Mouse (Mus musculus): ENCODE results near the gene Caln1. TPM values are rescaled to one million over a fixed set of nuclear protein-coding genes. Genes with fewer than 3 reads are reported as not detected.
A peak's percentile ranks its signal among the peaks of the same experiment; 100 is the strongest.

Caln1 gene
- polyA plus RNA-seq, 1 experiment from 2014 or later: 0.86 TPM

GRCm38 (mm10) chr5:130849610-130850009 lies 480.4 kb downstream of the Caln1 start:
- Histone ChIP-seq H3K4me1 (peaks cover 8% of the 10 kb centered on the region), H3K36me3 (replicated peaks) (no peaks in the 10 kb centered on the region), H3K27me3 (peaks cover 5% of the 10 kb centered on the region), H3K4me2 (no peak overlapping the region), H3K27ac (no peak overlapping the region), H3K9ac (no peak overlapping the region), H3K9me3 (no peaks in the 10 kb centered on the region), H3K4me3 (replicated peaks) (no peak overlapping the region)
- WGBS: 71% methylated on average over 4 of the region's 4 CpGs
- ATAC-seq (ENCODE audit: low FRiP score): no peak

GRCm38 (mm10) chr5:130852182-130852581 lies 482.9 kb downstream of the Caln1 start:
- WGBS: 9% methylated on average over 11 of the region's 11 CpGs
- ATAC-seq (ENCODE audit: low FRiP score): no peak
- 0 out of 2 replicates have a peak overlapping the region, but pooled peaks have one; percentile 29 for H3K9ac ChIP-seq
- H3K4me1 ChIP-seq: peaks cover 8% of the 10 kb centered on the region
- peaks cover 12% of the 10 kb centered on the region for H3K27me3 ChIP-seq
- H3K9me3 ChIP-seq: no peaks in the 10 kb centered on the region
- H3K27ac ChIP-seq: no peak overlapping the region
- H3K36me3 ChIP-seq (replicated peaks): no peaks in the 10 kb centered on the region
- H3K4me2 ChIP-seq: peak overlapping the region; percentile 30
- no peak overlapping the region for H3K4me3 ChIP-seq (replicated peaks)

GRCm38 (mm10) chr5:130853371-130853770 lies 484.1 kb downstream of the Caln1 start:
- Histone ChIP-seq H3K36me3 (replicated peaks) (no peaks in the 10 kb centered on the region), H3K4me3 (replicated peaks) (no peak overlapping the region), H3K27ac (no peak overlapping the region), H3K4me2 (no peak overlapping the region), H3K4me1 (peaks cover 8% of the 10 kb centered on the region), H3K9me3 (no peaks in the 10 kb centered on the region), H3K9ac (no peak overlapping the region), H3K27me3 (peaks cover 12% of the 10 kb centered on the region)
- under 1% methylated on average over 10 of the region's 10 CpGs for WGBS
- ATAC-seq (ENCODE audit: low FRiP score): no peak

GRCm38 (mm10) chr5:130854430-130854829 lies 485.2 kb downstream of the Caln1 start:
- no peaks in the 10 kb centered on the region for H3K36me3 ChIP-seq (replicated peaks)
- no peaks in the 10 kb centered on the region for H3K9me3 ChIP-seq
- H3K27ac ChIP-seq: no peak overlapping the region
- H3K27me3 ChIP-seq: peaks cover 17% of the 10 kb centered on the region
- peaks cover 8% of the 10 kb centered on the region for H3K4me1 ChIP-seq
- no peak overlapping the region for H3K4me2 ChIP-seq
- no peak overlapping the region for H3K9ac ChIP-seq
- no peak for ATAC-seq (ENCODE audit: low FRiP score)
- H3K4me3 ChIP-seq (replicated peaks): no peak overlapping the region
- 91% methylated on average over 7 of the region's 7 CpGs for WGBS

GRCm38 (mm10) chr5:130858148-130858547 lies 488.9 kb downstream of the Caln1 start:
- Histone ChIP-seq H3K4me3 (replicated peaks) (no peak overlapping the region), H3K27me3 (peaks cover 17% of the 10 kb centered on the region), H3K36me3 (replicated peaks) (no peaks in the 10 kb centered on the region), H3K4me1 (no peaks in the 10 kb centered on the region), H3K4me2 (no peak overlapping the region), H3K9me3 (no peaks in the 10 kb centered on the region), H3K27ac (no peak overlapping the region), H3K9ac (no peak overlapping the region)
- no peak for ATAC-seq (ENCODE audit: low FRiP score)
- whole genome bisulfite sequencing: 21% methylated on average over 8 of the region's 8 CpGs

- H3K27me3 ChIP-seq: peaks cover 17% of the 10 kb centered on the region
- WGBS: 82% methylated on average over 3 of the region's 3 CpGs
- ATAC-seq (ENCODE audit: low FRiP score): no peak
These were observed 489.5 kb downstream of the Caln1 start for GRCm38 (mm10) chr5:130858706-130859105.

GRCm38 (mm10) chr5:130859736-130860135 lies 490.5 kb downstream of the Caln1 start:
- H3K9ac ChIP-seq: no peak overlapping the region
- H3K4me1 ChIP-seq: no peaks in the 10 kb centered on the region
- no peak overlapping the region for H3K4me2 ChIP-seq
- H3K9me3 ChIP-seq: no peaks in the 10 kb centered on the region
- H3K4me3 ChIP-seq (replicated peaks): no peak overlapping the region
- H3K27ac ChIP-seq: no peak overlapping the region
- H3K27me3 ChIP-seq: peaks cover 10% of the 10 kb centered on the region
- no peaks in the 10 kb centered on the region for H3K36me3 ChIP-seq (replicated peaks)
- no peak for ATAC-seq (ENCODE audit: low FRiP score)
- 63% methylated on average over 3 of the region's 6 CpGs for WGBS

More at GRCm38 (mm10) chr5:130858706-130859105, 489.5 kb downstream of the Caln1 start:
- no peak overlapping the region for H3K4me2 ChIP-seq
- H3K4me1 ChIP-seq: no peaks in the 10 kb centered on the region
- no peaks in the 10 kb centered on the region for H3K9me3 ChIP-seq
- no peak overlapping the region for H3K9ac ChIP-seq
- H3K4me3 ChIP-seq (replicated peaks): no peak overlapping the region
- H3K27ac ChIP-seq: no peak overlapping the region
- no peaks in the 10 kb centered on the region for H3K36me3 ChIP-seq (replicated peaks)

GRCm38 (mm10) chr5:130862302-130862701 lies 493.0 kb downstream of the Caln1 start:
- Histone ChIP-seq H3K27me3 (0 out of 2 replicates have a peak, but pooled peaks cover 5% of the 10 kb centered on the region), H3K4me3 (replicated peaks) (no peak overlapping the region), H3K36me3 (replicated peaks) (no peaks in the 10 kb centered on the region), H3K9ac (no peak overlapping the region), H3K27ac (no peak overlapping the region), H3K4me2 (no peak overlapping the region), H3K4me1 (no peaks in the 10 kb centered on the region), H3K9me3 (no peaks in the 10 kb centered on the region)
- WGBS: 69% methylated on average over 5 of the region's 5 CpGs
- no peak for ATAC-seq (ENCODE audit: low FRiP score)

- Histone ChIP-seq H3K36me3 (replicated peaks) (no peaks in the 10 kb centered on the region), H3K9me3 (no peaks in the 10 kb centered on the region), H3K9ac (no peak overlapping the region), H3K4me2 (no peak overlapping the region), H3K4me1 (no peaks in the 10 kb centered on the region), H3K27me3 (no peaks in the 10 kb centered on the region), H3K4me3 (replicated peaks) (no peak overlapping the region), H3K27ac (no peak overlapping the region)
- WGBS: 78% methylated on average over 1 of the region's 1 CpGs
- no peak for ATAC-seq (ENCODE audit: low FRiP score)
These were observed 500.6 kb downstream of the Caln1 start for GRCm38 (mm10) chr5:130869869-130870268.

- 65% methylated on average over 8 of the region's 8 CpGs for WGBS
These were observed 501.8 kb downstream of the Caln1 start for GRCm38 (mm10) chr5:130871086-130871485.

GRCm38 (mm10) chr5:130875391-130875790 lies 506.1 kb downstream of the Caln1 start:
- Histone ChIP-seq H3K4me3 (replicated peaks) (no peak overlapping the region), H3K36me3 (replicated peaks) (no peaks in the 10 kb centered on the region), H3K4me1 (no peaks in the 10 kb centered on the region), H3K9ac (no peak overlapping the region), H3K4me2 (no peak overlapping the region), H3K27ac (no peak overlapping the region), H3K27me3 (no peaks in the 10 kb centered on the region), H3K9me3 (no peaks in the 10 kb centered on the region)
- ATAC-seq (ENCODE audit: low FRiP score): no peak
- WGBS: 84% methylated on average over 3 of the region's 3 CpGs

More at GRCm38 (mm10) chr5:130871086-130871485, 501.8 kb downstream of the Caln1 start:
- no peak overlapping the region for H3K27ac ChIP-seq
- H3K9me3 ChIP-seq: no peaks in the 10 kb centered on the region
- H3K4me1 ChIP-seq: no peaks in the 10 kb centered on the region
- ATAC-seq (ENCODE audit: low FRiP score): no peak
- H3K36me3 ChIP-seq (replicated peaks): no peaks in the 10 kb centered on the region
- H3K27me3 ChIP-seq: no peaks in the 10 kb centered on the region
- no peak overlapping the region for H3K9ac ChIP-seq
- no peak overlapping the region for H3K4me3 ChIP-seq (replicated peaks)
- H3K4me2 ChIP-seq: no peak overlapping the region

GRCm38 (mm10) chr5:130880331-130880730 lies 511.1 kb downstream of the Caln1 start:
- H3K27me3 ChIP-seq: no peaks in the 10 kb centered on the region
- no peak for ATAC-seq (ENCODE audit: low FRiP score)
- H3K36me3 ChIP-seq (replicated peaks): no peaks in the 10 kb centered on the region
- no peak overlapping the region for H3K9ac ChIP-seq
- H3K4me2 ChIP-seq: no peak overlapping the region
- 75% methylated on average over 5 of the region's 5 CpGs for WGBS
- H3K4me1 ChIP-seq: no peaks in the 10 kb centered on the region
- H3K27ac ChIP-seq: no peak overlapping the region
- no peaks in the 10 kb centered on the region for H3K9me3 ChIP-seq
- H3K4me3 ChIP-seq (replicated peaks): no peak overlapping the region

- no peaks in the 10 kb centered on the region for H3K36me3 ChIP-seq (replicated peaks)
- H3K4me2 ChIP-seq: no peak overlapping the region
- no peak overlapping the region for H3K4me3 ChIP-seq (replicated peaks)
- 71% methylated on average over 5 of the region's 5 CpGs for WGBS
- H3K27me3 ChIP-seq: no peaks in the 10 kb centered on the region
- no peak overlapping the region for H3K27ac ChIP-seq
- H3K9ac ChIP-seq: no peak overlapping the region
- no peaks in the 10 kb centered on the region; the same call in 1 of the 2 replicates for H3K4me1 ChIP-seq
- H3K9me3 ChIP-seq: no peaks in the 10 kb centered on the region
- ATAC-seq (ENCODE audit: low FRiP score): no peak
These were observed 522.5 kb downstream of the Caln1 start for GRCm38 (mm10) chr5:130891735-130892134.
